Mouse (Mus musculus) midbrain, embryonic 13.5 days (tissue): ENCODE measurements around the gene Dpep2nb. TPM values are rescaled to one million over a fixed set of nuclear protein-coding genes. Genes with fewer than 3 reads are reported as not detected.
"Not testable (repeated sequence)": the region's sequence is repeated elsewhere in the genome, so short reads cannot be mapped to it uniquely, and the experiment has no call there.

Experiments used
- ATAC-seq: fragments of 200-750 bp; cut with Nextera tagmentation; 2 replicates; pipeline ENCODE4 v1.8.0; 2017; ENCODE audit warnings: mild to moderate bottlenecking, moderate TSS enrichment, moderate library complexity
- H3K27ac ChIP-seq: fragments of 300-500 bp; sonication (generic); 2 replicates; pipeline ENCODE4 v1.5.1; 2015; ENCODE audit warnings: inconsistent platforms, mild to moderate bottlenecking, moderate library complexity
- H3K27me3 ChIP-seq: fragments of 300-500 bp; sonication (generic); 2 replicates; pipeline ENCODE4 v1.6.1; 2015; ENCODE audit warnings: mild to moderate bottlenecking, inconsistent platforms
- H3K36me3 ChIP-seq: fragments of 300-500 bp; sonication (generic); 2 replicates; pipeline ENCODE4 v1.6.1; 2015; ENCODE audit warnings: mild to moderate bottlenecking, inconsistent platforms
- H3K4me1 ChIP-seq: fragments of 300-500 bp; sonication (generic); replicated peaks from 2 replicates; pipeline ENCODE4 v1.6.1; 2015; ENCODE audit warnings: inconsistent platforms
- H3K4me2 ChIP-seq: fragments of 300-500 bp; sonication (generic); replicated peaks from 2 replicates; pipeline ENCODE4 v1.6.1; 2015; ENCODE audit warnings: moderate library complexity, mild to moderate bottlenecking, inconsistent platforms
- H3K4me3 ChIP-seq: fragments of 300-500 bp; sonication (generic); replicated peaks from 2 replicates; pipeline ENCODE4 v1.5.1; 2015; ENCODE audit warnings: mild to moderate bottlenecking, inconsistent platforms
- H3K9ac ChIP-seq: fragments of 300-500 bp; sonication (generic); replicated peaks from 2 replicates; pipeline ENCODE4 v1.6.1; 2015; ENCODE audit warnings: mild to moderate bottlenecking, inconsistent platforms
- H3K9me3 ChIP-seq: fragments of 300-500 bp; sonication (generic); 2 replicates; pipeline ENCODE4 v1.6.1; 2016; ENCODE audit warnings: mild to moderate bottlenecking, inconsistent platforms
- WGBS: fragments of 180-500 bp; shearing (Covaris S2); methylation state at CpG from one replicate; pipeline ENCODE4 v1.1.7; 2015; 5-methylcytosine and 5-hydroxymethylcytosine counted together
- polyA plus RNA-seq: library from polyadenylated mRNA; unstranded; fragments of >200 nt; fragmentation: Nextera tagmentation; extraction: Ambion mirVana; gene quantifications from 2 replicates; pipeline ENCODE4 v1.2.1, GENCODE M21; 2015

Dpep2nb gene
- polyA plus RNA-seq, 1 experiment from 2014 or later: not detected

DNA sequence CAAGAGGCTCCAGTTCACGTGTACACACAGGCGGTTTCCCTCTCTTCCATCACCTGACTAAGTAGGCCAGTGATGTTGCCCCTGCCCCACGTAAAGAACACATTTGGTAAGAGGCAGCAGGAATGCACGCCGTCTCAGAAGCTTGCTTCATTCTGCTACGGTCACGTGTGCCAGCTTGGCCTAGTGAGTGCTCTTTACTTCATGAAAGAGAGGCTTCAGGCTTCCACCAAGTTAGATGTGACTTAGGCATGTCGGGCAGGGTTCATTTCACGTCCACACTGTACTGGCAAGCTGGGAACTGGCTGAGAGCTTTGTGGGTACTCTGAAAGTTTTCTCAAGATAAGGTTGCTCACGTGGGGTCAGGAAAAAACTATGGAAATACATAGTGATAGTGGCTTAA, 32.9 kb upstream of the Dpep2nb start:
- WGBS: 89% methylated on average over 10 of the region's 10 CpGs
- Histone ChIP-seq H3K36me3 (peaks cover 20% of the 10 kb centered on the region), H3K9me3 (no peaks in the 10 kb centered on the region), H3K4me1 (no peaks in the 10 kb centered on the region), H3K9ac (no peak overlapping the region), H3K27me3 (no peaks in the 10 kb centered on the region), H3K27ac (no peak overlapping the region), H3K4me2 (no peak overlapping the region), H3K4me3 (no peak overlapping the region)
- no peak for ATAC-seq

DNA sequence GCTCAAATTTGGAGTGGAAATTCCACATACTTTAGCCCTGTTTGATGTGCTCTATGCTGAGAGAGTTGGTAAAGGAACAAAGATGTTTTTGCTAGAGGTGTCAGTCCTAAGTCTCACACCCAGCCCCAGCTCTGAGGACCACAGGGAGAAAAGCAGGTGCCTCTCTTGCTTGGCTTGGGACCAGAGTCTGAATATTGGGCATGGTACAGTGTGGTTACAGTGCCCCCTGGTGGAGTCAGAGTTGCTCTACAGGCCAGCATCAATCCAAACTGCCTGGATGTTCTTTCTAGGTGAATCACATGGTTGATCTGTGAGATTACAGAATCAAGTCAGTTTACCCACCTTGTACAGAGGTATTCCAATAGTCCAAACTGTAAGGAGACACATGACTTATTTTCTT, 16.7 kb upstream of the Dpep2nb start:
- Histone ChIP-seq H3K27ac (no peak overlapping the region), H3K9ac (no peak overlapping the region), H3K9me3 (no peaks in the 10 kb centered on the region), H3K4me1 (no peaks in the 10 kb centered on the region), H3K36me3 (peaks cover 34% of the 10 kb centered on the region), H3K4me3 (no peak overlapping the region), H3K27me3 (no peaks in the 10 kb centered on the region), H3K4me2 (no peak overlapping the region)
- ATAC-seq: 0 out of 2 replicates have a peak, but pooled peaks have one; percentile 60

DNA sequence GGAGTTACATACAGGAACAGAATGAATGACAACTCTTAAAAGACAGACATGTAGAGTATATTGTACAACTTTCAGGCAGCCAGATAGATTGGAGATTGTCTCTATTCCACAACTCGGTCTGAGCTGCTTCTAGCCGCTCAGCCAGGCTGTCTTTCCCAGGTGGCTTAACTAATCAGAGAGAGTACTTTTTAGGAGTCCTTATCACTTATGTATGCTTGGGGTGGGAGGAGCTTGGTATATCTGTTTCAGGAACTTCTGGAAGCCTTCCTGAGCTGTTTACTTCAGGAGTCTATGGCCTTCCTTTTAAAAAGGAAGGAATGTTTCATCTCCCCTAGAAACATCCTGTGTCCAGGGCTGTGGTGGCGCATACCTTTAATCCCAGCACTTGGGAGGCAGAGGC, 12.3 kb upstream of the Dpep2nb start:
- no peak overlapping the region for H3K4me3 ChIP-seq
- H3K36me3 ChIP-seq: peaks cover 37% of the 10 kb centered on the region
- H3K4me2 ChIP-seq: no peak overlapping the region
- WGBS: 93% methylated on average over 3 of the region's 3 CpGs
- no peak overlapping the region for H3K27ac ChIP-seq
- no peak for ATAC-seq
- H3K9me3 ChIP-seq: no peaks in the 10 kb centered on the region
- H3K27me3 ChIP-seq: no peaks in the 10 kb centered on the region
- no peak overlapping the region for H3K9ac ChIP-seq
- no peaks in the 10 kb centered on the region for H3K4me1 ChIP-seq

DNA sequence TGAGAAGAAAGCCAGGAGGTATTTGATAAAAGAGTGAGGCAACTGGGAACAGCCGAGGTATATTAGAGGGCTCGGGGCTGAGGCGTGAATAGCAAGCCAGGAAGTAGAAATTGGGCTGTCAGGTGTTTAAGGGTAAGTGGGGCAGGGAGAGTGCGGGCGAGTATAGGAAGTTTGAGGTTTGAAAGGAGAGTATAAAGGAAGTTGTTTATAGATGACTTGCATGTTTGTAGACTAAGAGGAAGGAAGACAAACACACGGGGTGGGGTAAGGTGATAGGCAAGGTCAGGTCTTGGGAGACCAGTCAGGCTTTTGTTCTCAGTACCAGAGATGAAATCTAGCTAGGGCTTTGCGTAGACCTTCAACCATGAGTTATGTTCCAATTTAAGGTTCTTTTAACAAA, 11.4 kb upstream of the Dpep2nb start:
- H3K9ac ChIP-seq: no peak overlapping the region
- WGBS: 93% methylated on average over 7 of the region's 7 CpGs
- H3K9me3 ChIP-seq: no peaks in the 10 kb centered on the region
- H3K36me3 ChIP-seq: peaks cover 37% of the 10 kb centered on the region
- H3K4me1 ChIP-seq: peaks cover under 1% of the 10 kb centered on the region
- no peak overlapping the region for H3K4me3 ChIP-seq
- H3K27ac ChIP-seq: no peak overlapping the region
- no peaks in the 10 kb centered on the region for H3K27me3 ChIP-seq
- no peak overlapping the region for H3K4me2 ChIP-seq
- no peak for ATAC-seq

DNA sequence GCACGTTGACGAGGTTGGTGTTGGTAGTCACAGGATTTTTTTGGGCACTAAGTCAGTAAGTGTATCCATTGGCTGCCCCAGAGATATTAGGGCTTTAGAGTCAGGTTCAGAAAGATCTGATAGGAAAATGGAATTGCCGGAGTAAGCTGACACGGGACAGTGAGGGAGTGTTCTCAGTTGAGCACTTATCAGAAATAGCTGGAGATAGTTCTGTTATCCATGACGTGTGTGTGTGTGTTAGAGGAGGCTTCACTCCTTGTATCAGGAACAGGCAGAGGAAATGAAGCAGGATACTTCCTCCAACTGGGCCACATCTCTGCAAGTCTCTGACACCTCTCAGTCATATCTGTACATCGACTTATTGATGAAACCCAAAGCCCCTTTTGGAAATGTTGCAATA, 10.5 kb upstream of the Dpep2nb start:
- H3K27ac ChIP-seq: no peak overlapping the region
- H3K36me3 ChIP-seq: peaks cover 36% of the 10 kb centered on the region
- no peak overlapping the region for H3K9ac ChIP-seq
- no peak overlapping the region for H3K4me3 ChIP-seq
- no peaks in the 10 kb centered on the region for H3K9me3 ChIP-seq
- 93% methylated on average over 6 of the region's 6 CpGs for WGBS
- no peak overlapping the region for H3K4me2 ChIP-seq
- H3K4me1 ChIP-seq: peaks cover 5% of the 10 kb centered on the region
- ATAC-seq: no peak
- H3K27me3 ChIP-seq: no peaks in the 10 kb centered on the region

- 87% methylated on average over 8 of the region's 8 CpGs for WGBS
- Histone ChIP-seq H3K4me3 (peak overlapping the region; percentile 91), H3K36me3 (peaks cover 21% of the 10 kb centered on the region), H3K4me1 (peaks cover 19% of the 10 kb centered on the region), H3K4me2 (peak overlapping the region; percentile 100), H3K9ac (peak overlapping the region; percentile 90; the same call in 1 of the 2 replicates)
- H3K27me3 ChIP-seq, H3K9me3 ChIP-seq, ATAC-seq, H3K27ac ChIP-seq: not testable (repeated sequence)
These were observed 6.4 kb upstream of the Dpep2nb start for GRCm38 (mm10) chr8:106012203-106012602.

GRCm38 (mm10) chr8:106011643-106011986, 5.8 kb upstream of the Dpep2nb start, which contains the start of gene Ddx28:
Gene Ddx28, minus strand, starts transcription at chr8:106011882.
- peaks cover 17% of the 10 kb centered on the region for H3K36me3 ChIP-seq
- H3K4me2 ChIP-seq: peak within 1 kb of the TSS; percentile 100
- no peak for ATAC-seq
- H3K9ac ChIP-seq: peak within 1 kb of the TSS; percentile 90
- 5% methylated on average over 6 of the region's 6 CpGs for WGBS
- H3K9me3 ChIP-seq: no peaks in the 10 kb centered on the region
- H3K4me1 ChIP-seq: peaks cover 19% of the 10 kb centered on the region
- H3K27me3 ChIP-seq: no peaks in the 10 kb centered on the region
- peak within 1 kb of the TSS; percentile 61 for H3K27ac ChIP-seq
- H3K4me3 ChIP-seq: peak within 1 kb of the TSS; percentile 91

- peak; percentile 97 for ATAC-seq
- Histone ChIP-seq H3K4me2 (peak overlapping the region; percentile 100), H3K4me3 (peak overlapping the region; percentile 91), H3K9ac (peak overlapping the region; percentile 90), H3K4me1 (peaks cover 19% of the 10 kb centered on the region), H3K27ac (peak overlapping the region; percentile 61), H3K9me3 (no peaks in the 10 kb centered on the region), H3K27me3 (no peaks in the 10 kb centered on the region), H3K36me3 (peaks cover 12% of the 10 kb centered on the region)
- under 1% methylated on average over 74 of the region's 74 CpGs for whole genome bisulfite sequencing
These were observed 5.2 kb upstream of the Dpep2nb start for GRCm38 (mm10) chr8:106010748-106011642.

- H3K4me1 ChIP-seq: peaks cover 19% of the 10 kb centered on the region
- ATAC-seq, H3K36me3 ChIP-seq, H3K9me3 ChIP-seq, H3K9ac ChIP-seq, H3K4me2 ChIP-seq, H3K27me3 ChIP-seq, H3K27ac ChIP-seq, H3K4me3 ChIP-seq: not testable (repeated sequence)
- WGBS: 67% methylated on average over 3 of the region's 3 CpGs
These were observed 2.1 kb upstream of the Dpep2nb start for GRCm38 (mm10) chr8:106007891-106008290.

DNA sequence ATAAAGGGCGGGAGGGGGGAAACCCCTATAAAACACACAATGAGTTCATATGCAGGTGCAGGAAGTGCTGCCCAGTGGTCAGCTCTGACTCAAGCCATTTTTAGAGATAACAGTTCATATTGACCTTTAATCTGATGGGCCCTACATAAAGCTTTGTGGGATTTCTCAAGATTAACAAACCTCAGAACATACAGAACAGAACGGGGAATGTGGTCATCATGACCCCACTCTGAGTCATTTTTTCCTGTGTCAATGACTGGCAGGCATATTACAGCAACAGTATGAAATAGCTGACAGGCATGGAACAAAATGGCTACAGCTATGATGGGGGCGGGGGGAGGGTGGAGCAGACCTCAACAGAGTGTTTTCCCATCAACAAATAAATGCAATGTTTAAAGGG, 1.4 kb upstream of the Dpep2nb start:
- Histone ChIP-seq H3K9me3 (no peaks in the 10 kb centered on the region), H3K4me1 (peaks cover 19% of the 10 kb centered on the region), H3K27me3 (no peaks in the 10 kb centered on the region), H3K9ac (no peak overlapping the region), H3K4me3 (no peak overlapping the region), H3K27ac (no peak overlapping the region), H3K36me3 (0 out of 2 replicates have a peak, but pooled peaks cover 7% of the 10 kb centered on the region), H3K4me2 (no peak overlapping the region)
- WGBS: 82% methylated on average over 3 of the region's 3 CpGs
- ATAC-seq: no peak

DNA sequence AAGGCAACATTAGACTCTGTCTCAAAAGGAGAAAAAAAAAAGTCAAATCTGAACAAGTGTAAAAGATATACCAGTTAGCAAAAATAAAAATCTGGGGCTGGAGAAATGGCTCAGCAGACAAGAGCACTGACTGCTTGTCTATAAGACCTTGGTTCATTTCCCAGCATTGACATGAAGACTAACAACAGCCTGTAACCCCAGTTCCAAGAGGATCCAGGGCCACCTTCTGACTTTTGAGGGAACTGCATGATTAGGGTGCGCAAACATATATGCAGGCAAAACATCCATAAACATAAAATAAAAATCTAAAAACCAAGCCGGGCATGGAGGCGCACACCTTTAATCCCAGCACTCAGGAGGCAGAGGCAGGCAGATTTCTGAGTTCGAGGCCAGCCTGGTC, 638 bp upstream of the Dpep2nb start:
- Histone ChIP-seq H3K27ac (no peak overlapping the region), H3K4me3 (no peak overlapping the region), H3K9me3 (no peaks in the 10 kb centered on the region), H3K4me2 (no peak overlapping the region), H3K27me3 (no peaks in the 10 kb centered on the region), H3K9ac (no peak overlapping the region), H3K36me3 (0 out of 2 replicates have a peak, but pooled peaks cover 7% of the 10 kb centered on the region), H3K4me1 (peaks cover 13% of the 10 kb centered on the region)
- 93% methylated on average over 4 of the region's 4 CpGs for WGBS
- ATAC-seq: no peak

DNA sequence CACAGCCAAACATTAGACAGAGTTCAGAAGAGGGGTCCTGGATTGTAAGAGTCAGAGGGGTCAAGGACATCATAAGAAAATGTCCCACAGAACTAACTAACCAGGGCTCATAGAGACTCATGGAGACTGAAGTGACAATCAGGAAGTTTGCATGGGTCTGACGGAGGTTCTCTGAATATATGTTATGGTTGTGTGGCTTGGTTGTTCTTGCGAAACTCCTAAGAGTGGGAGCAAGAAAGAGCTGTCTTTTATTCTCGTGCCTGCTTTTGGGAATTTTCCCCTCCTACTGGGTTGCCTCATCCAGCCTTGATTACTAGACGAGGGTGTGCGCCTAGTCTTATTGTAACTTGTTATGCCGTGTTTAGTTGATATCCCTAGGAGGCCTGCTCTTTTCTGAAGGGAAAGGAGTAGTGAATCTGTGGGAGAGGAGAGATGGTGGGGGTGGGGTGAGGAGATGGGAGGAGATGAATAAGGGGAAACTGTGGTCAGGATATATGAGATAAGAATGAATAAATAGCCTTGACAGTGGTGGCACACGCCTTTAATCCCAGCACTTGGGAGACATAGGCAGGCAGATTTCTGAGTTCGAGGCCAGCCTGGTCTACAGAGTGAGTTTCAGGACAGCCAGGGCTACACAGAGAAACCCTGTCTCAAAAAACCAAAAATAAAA, 1.1 kb downstream of the Dpep2nb start:
- Histone ChIP-seq H3K27ac (no peak overlapping the region), H3K9me3 (no peaks in the 10 kb centered on the region), H3K4me3 (no peak overlapping the region), H3K9ac (no peak overlapping the region), H3K27me3 (0 out of 2 replicates have a peak, but pooled peaks cover 4% of the 10 kb centered on the region), H3K4me1 (peaks cover 2% of the 10 kb centered on the region; the same call in 1 of the 2 replicates), H3K36me3 (0 out of 2 replicates have a peak, but pooled peaks cover 7% of the 10 kb centered on the region), H3K4me2 (no peak overlapping the region)
- no peak for ATAC-seq
- WGBS: 81% methylated on average over 8 of the region's 8 CpGs
